Mouse (Mus musculus) lung, postnatal 10 days (tissue): Measurements from ENCODE around the gene Lamtor3.
"Not testable (repeated sequence)": the region's sequence is repeated elsewhere in the genome, so short reads cannot be mapped to it uniquely, and the experiment has no call there.

ENCODE experiments used
- DNase-seq: peaks from one replicate; pipeline ENCODE4 v3.0.0; 2021

Lamtor3 gene

GRCm38 (mm10) chr3:137963508-137963907, 45.2 kb downstream of the Lamtor3 start:
- DNase-seq, result no peak

- DNase-seq, result not testable (repeated sequence)
Observed at GRCm38 (mm10) chr3:137964014-137964413, 45.7 kb downstream of the Lamtor3 start.

- DNase-seq, result no peak
Observed at GRCm38 (mm10) chr3:137968105-137968819, 50.0 kb downstream of the Lamtor3 start.

GRCm38 (mm10) chr3:137968820-137969486, 50.6 kb downstream of the Lamtor3 start:
- no peak for DNase-seq

- DNase-seq, result peak; percentile 44
Observed at GRCm38 (mm10) chr3:137969951-137970350, 51.6 kb downstream of the Lamtor3 start.

GRCm38 (mm10) chr3:137972224-137972623, 53.9 kb downstream of the Lamtor3 start:
- no peak for DNase-seq

- DNase-seq, result no peak
Observed at GRCm38 (mm10) chr3:137972989-137973388, 54.7 kb downstream of the Lamtor3 start.

GRCm38 (mm10) chr3:137974306-137974705, 56.0 kb downstream of the Lamtor3 start:
- DNase-seq, result no peak

- DNase-seq, result no peak
Observed at GRCm38 (mm10) chr3:137975435-137975834, 57.1 kb downstream of the Lamtor3 start.

- no peak for DNase-seq
Observed at GRCm38 (mm10) chr3:137975856-137976423, 57.6 kb downstream of the Lamtor3 start.

GRCm38 (mm10) chr3:137976943-137977628, 58.8 kb downstream of the Lamtor3 start:
- no peak for DNase-seq

- no peak for DNase-seq
Observed at GRCm38 (mm10) chr3:137977629-137978041, 59.3 kb downstream of the Lamtor3 start.

GRCm38 (mm10) chr3:137978233-137978632, 59.9 kb downstream of the Lamtor3 start:
- DNase-seq, result no peak
